Mouse (Mus musculus) MEL (cell line): Measurements from ENCODE around the gene Ift88.

Experiments
- CHD2 ChIP-seq: IDR thresholded peaks from 2 replicates; pipeline ENCODE4 v1.6.1; 2011; ENCODE audit warnings: low read length, improper control_type of control experiment
- CTCF ChIP-seq, 3 experiments: IDR thresholded peaks in 2 of 3; conservative IDR thresholded peaks in 1 of 3; 2 replicates each; pipeline ENCODE4 v1.5.1; 2011 to 2012; ENCODE audit warnings: low read length in 3 of 3, low read depth in 2 of 3, mild to moderate bottlenecking in 2 of 3, improper control_type of control experiment in 1 of 3, inconsistent platforms in 1 of 3, mixed read lengths in 1 of 3, moderate library complexity in 1 of 3; ENCODE audit not compliant: control insufficient read depth in 1 of 3, insufficient read depth in 1 of 3, poor library complexity in 1 of 3, severe bottlenecking in 1 of 3
- EP300 ChIP-seq, 2 experiments: IDR thresholded peaks; 2 replicates each; pipeline ENCODE4 v1.6.1; 2011; ENCODE audit warnings: improper control_type of control experiment in 2 of 2, low read length in 2 of 2, low read depth in 1 of 2, mild to moderate bottlenecking in 1 of 2
- MAX ChIP-seq: IDR thresholded peaks from 2 replicates; pipeline ENCODE4 v1.6.1; 2011; ENCODE audit warnings: low read length, improper control_type of control experiment
- NELFE ChIP-seq: IDR thresholded peaks from 2 replicates; pipeline ENCODE4 v1.6.1; 2011; ENCODE audit warnings: low read depth, low read length, improper control_type of control experiment
- POLR2A ChIP-seq, 2 experiments: IDR thresholded peaks; 2 replicates each; pipeline ENCODE4 v1.6.1; 2011 to 2012; ENCODE audit warnings: low read length in 2 of 2, mild to moderate bottlenecking in 2 of 2, control low read depth in 1 of 2, improper control_type of control experiment in 1 of 2, low read depth in 1 of 2, moderate library complexity in 1 of 2; ENCODE audit not compliant: control insufficient read depth in 1 of 2, insufficient read depth in 1 of 2, poor library complexity in 1 of 2
- SMC3 ChIP-seq: IDR thresholded peaks from 2 replicates; pipeline ENCODE4 v1.6.1; 2011; ENCODE audit warnings: low read depth, low read length, improper control_type of control experiment
- ZC3H11A ChIP-seq: IDR thresholded peaks from 2 replicates; pipeline ENCODE4 v1.6.1; 2012; ENCODE audit warnings: low read depth, mild to moderate bottlenecking, inconsistent platforms, low read length, improper control_type of control experiment
- ZNF384 ChIP-seq: IDR thresholded peaks from 2 replicates; pipeline ENCODE4 v1.6.1; 2012; ENCODE audit warnings: low read depth, mild to moderate bottlenecking, inconsistent platforms, low read length, improper control_type of control experiment

GRCm38 (mm10) chr14:57542231-57542630 lies 118.4 kb downstream of the Ift88 start:
- TF ChIP-seq CTCF (IDR thresholded peaks at IDR 0.05 in 2 of 3, conservative IDR thresholded peaks at IDR 0.05 in 1 of 3; ENCODE audit: control insufficient read depth in 1 of 3, insufficient read depth in 1 of 3, low read depth in 2 of 3, low read length in 3 of 3, poor library complexity in 1 of 3, severe bottlenecking in 1 of 3): no peak
- no peak for TF ChIP-seq CHD2
- no peak for TF ChIP-seq POLR2A (IDR thresholded peaks at IDR 0.05; ENCODE audit: control insufficient read depth in 1 of 2, insufficient read depth in 1 of 2, low read depth in 1 of 2, low read length in 2 of 2, poor library complexity in 1 of 2)
- no peak for TF ChIP-seq NELFE
- no peak for TF ChIP-seq EP300 (IDR thresholded peaks at IDR 0.05; ENCODE audit: low read depth in 1 of 2, low read length in 2 of 2)
- no peak for TF ChIP-seq MAX
- TF ChIP-seq SMC3: no peak
- TF ChIP-seq ZC3H11A: no peak
- no peak for TF ChIP-seq ZNF384
